12 mouse cellular contexts compared by ENCODE assay signal in the genomic region with DNA sequence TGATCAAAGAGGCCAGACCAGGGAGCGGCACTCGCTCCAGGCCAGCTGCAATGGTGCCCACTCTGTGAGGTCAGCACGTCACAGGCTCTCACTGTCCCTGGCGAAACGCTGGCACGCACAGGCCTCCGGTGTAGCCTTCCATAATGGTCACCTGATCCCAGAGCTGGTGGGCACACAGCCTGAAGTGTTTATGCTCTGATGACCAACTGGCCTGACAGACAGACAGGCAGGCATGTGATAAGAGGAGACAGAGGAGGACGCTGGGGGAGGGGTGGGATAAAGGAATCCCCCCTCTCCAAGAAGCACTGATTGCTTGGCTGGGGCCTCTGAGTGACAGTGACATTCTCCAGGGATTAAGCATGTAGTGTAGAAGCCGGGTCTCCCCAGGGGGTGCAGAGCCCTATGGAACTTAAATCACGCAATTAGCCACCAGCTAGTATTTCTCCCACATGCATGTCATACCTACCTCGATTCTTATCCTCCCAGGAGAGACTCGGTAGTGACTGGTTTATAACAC. TPM values are rescaled to one million over a fixed set of nuclear protein-coding genes. Genes with fewer than 3 reads are reported as not detected.
DNase-seq lines count a peak whose midpoint lies in the region; ATAC-seq lines count a peak whose summit lies in the region.
"Had no signal": no experiment of that assay in that cellular context is flagged by ENCODE, and none has a peak within 500 bp of the region (broad histone marks: within the 10 kb centered on the region; RNA-seq: fewer than 3 reads in every experiment).

No protein-coding gene starts in this region.

- 25% methylated on average over 12 of the region's 12 CpGs for WGBS in midbrain, embryonic 11.5 days
- WGBS in midbrain, embryonic 16.5 days = 20% methylated on average over 12 of the region's 12 CpGs

- 0 out of 2 replicates have a peak overlapping the region, but pooled peaks have one; percentile 12 for H3K9ac ChIP-seq in midbrain, embryonic 11.5 days (ENCODE audit: low read length)
- H3K9ac ChIP-seq in midbrain, embryonic 16.5 days (ENCODE audit: low read depth, low read length) = no peak overlapping the region
- H3K9ac ChIP-seq: forebrain, embryonic 13.5 days; hindbrain, embryonic 14.5 days; limb, embryonic 12.5 days had no signal

- peak; percentile 88 for DNase-seq in midbrain, embryonic 11.5 days (ENCODE audit: low spot score, missing footprints)
- peak; percentile 64 for DNase-seq in heart, adult 8-10 months (ENCODE audit: low spot score)
- DNase-seq in heart, postnatal 4 days = peak; percentile 73
- no peak for DNase-seq in lung, postnatal 4 days
- no peak for DNase-seq in layer of hippocampus, postnatal 25 days (ENCODE audit: extremely low spot score in 1 of 2, low spot score in 1 of 2)
- DNase-seq in urinary bladder, postnatal 25 days (ENCODE audit: low spot score) = no peak
- DNase-seq in MN1 (ENCODE audit: low spot score) = no peak
- DNase-seq: cerebellum, postnatal 36 days had no signal

- no peak overlapping the region for H3K4me3 ChIP-seq in midbrain, embryonic 11.5 days (ENCODE audit: low read depth, low read length)
- H3K4me3 ChIP-seq in midbrain, embryonic 16.5 days (ENCODE audit: low read depth, low read length) = no peak overlapping the region
- H3K4me3 ChIP-seq: forebrain, embryonic 13.5 days; limb, embryonic 12.5 days had no signal

- H3K27me3 ChIP-seq in midbrain, embryonic 11.5 days (ENCODE audit: control insufficient read depth, insufficient read depth, low read length) = peaks cover 26% of the 10 kb centered on the region
- H3K27me3 ChIP-seq in midbrain, embryonic 16.5 days (ENCODE audit: control insufficient read depth, insufficient read depth, low read depth, low read length) = peaks cover 18% of the 10 kb centered on the region

- peaks cover 10% of the 10 kb centered on the region for H3K4me1 ChIP-seq in midbrain, embryonic 11.5 days (ENCODE audit: control insufficient read depth, insufficient read depth, low read length)
- no peaks in the 10 kb centered on the region for H3K4me1 ChIP-seq in midbrain, embryonic 16.5 days (ENCODE audit: control insufficient read depth, insufficient read depth, low read length)

- H3K36me3 ChIP-seq in midbrain, embryonic 11.5 days (ENCODE audit: control insufficient read depth, insufficient read depth, low read length) = no peaks in the 10 kb centered on the region
- H3K36me3 ChIP-seq in midbrain, embryonic 16.5 days (ENCODE audit: control insufficient read depth, insufficient read depth, low read length) = no peaks in the 10 kb centered on the region
- H3K36me3 ChIP-seq: limb, embryonic 12.5 days had no signal

- ATAC-seq in midbrain, embryonic 11.5 days (ENCODE audit: low FRiP score) = peak; percentile 75
- ATAC-seq in midbrain, embryonic 16.5 days = no peak
- ATAC-seq: forebrain, embryonic 13.5 days had no signal

- no peak overlapping the region for H3K4me2 ChIP-seq in midbrain, embryonic 11.5 days
- H3K4me2 ChIP-seq in midbrain, embryonic 16.5 days (ENCODE audit: low read length) = no peak overlapping the region
- H3K4me2 ChIP-seq: forebrain, embryonic 13.5 days; hindbrain, embryonic 14.5 days; limb, embryonic 12.5 days had no signal

- H3K27ac ChIP-seq in midbrain, embryonic 11.5 days (ENCODE audit: low read depth, low read length) = no peak overlapping the region
- H3K27ac ChIP-seq in midbrain, embryonic 16.5 days (ENCODE audit: low read length) = no peak overlapping the region
- H3K27ac ChIP-seq: forebrain, embryonic 13.5 days; hindbrain, embryonic 14.5 days; limb, embryonic 12.5 days had no signal

- H3K9me3 ChIP-seq in midbrain, embryonic 11.5 days (ENCODE audit: control insufficient read depth, low read length) = no peaks in the 10 kb centered on the region
- no peaks in the 10 kb centered on the region for H3K9me3 ChIP-seq in midbrain, embryonic 16.5 days (replicated peaks; ENCODE audit: control insufficient read depth, low read length, poor library complexity, severe bottlenecking)
- H3K9me3 ChIP-seq: forebrain, embryonic 13.5 days; limb, embryonic 12.5 days had no signal

RNA-seq across cellular contexts. Expression of gene Rbm20, which starts 6.4 kb away (rescaled TPM):
- 0.73 and 1.0 TPM in 2 replicates for polyA plus RNA-seq in midbrain, embryonic 11.5 days (2014; fragmentation: Nextera tagmentation; extraction: Ambion mirVana)
- 0.75 and 0.89 TPM in 2 replicates for polyA plus RNA-seq in midbrain, embryonic 16.5 days (2015; fragmentation: Nextera tagmentation; extraction: Ambion mirVana)
- 100 to 1,000 TPM; 232 to 257 (median 245) TPM for total RNA-seq in heart, adult 8-10 months (2022)
- 100 to 1,000 TPM; 265 to 287 TPM for total RNA-seq in heart, postnatal 4 days (2021)
- total RNA-seq in layer of hippocampus, postnatal 25 days (2021) = 1 to 10 TPM; 2.7 to 3.4 TPM

Comparison
In these comparisons a context has a peak if more than half of its experiments do, and no peak if none do; other contexts are left out.
1. DNase-seq: peak in midbrain, embryonic 11.5 days (single experiment), heart, adult 8-10 months (single experiment) and heart, postnatal 4 days (single experiment); none in lung, postnatal 4 days (0 of 2), layer of hippocampus, postnatal 25 days (0 of 2), urinary bladder, postnatal 25 days (single experiment) and MN1 (single experiment).
2. RNA of gene Rbm20, which starts 6.4 kb away (total RNA-seq): 265 to 287 TPM in heart, postnatal 4 days and 232 to 257 TPM in heart, adult 8-10 months; 2.7 to 3.4 TPM in layer of hippocampus, postnatal 25 days; every median in the first group is over 10 times any median in the second.